Mouse (Mus musculus): ENCODE data around the gene Chrm4. TPM values are rescaled to one million over a fixed set of nuclear protein-coding genes. Genes with fewer than 3 reads are reported as not detected.

Chrm4 gene
- polyA plus RNA-seq, 1 experiment from 2014 or later: not detected

- 1% methylated on average over 39 of the region's 57 CpGs for WGBS
- no peaks in the 10 kb centered on the region for H3K27me3 ChIP-seq (ENCODE audit: insufficient read depth, low read length)
- peak overlapping the region; percentile 86 for H3K4me3 ChIP-seq (replicated peaks; ENCODE audit: low read depth, low read length)
- H3K27ac ChIP-seq: peak overlapping the region; percentile 78
- H3K4me1 ChIP-seq (replicated peaks; ENCODE audit: insufficient read depth, low read length): peaks cover 16% of the 10 kb centered on the region
- no peaks in the 10 kb centered on the region for H3K36me3 ChIP-seq (ENCODE audit: insufficient read depth, low read length)
- peak overlapping the region; percentile 92 for H3K4me2 ChIP-seq (ENCODE audit: low read length)
- ATAC-seq (replicated peaks; ENCODE audit: low FRiP score, low read depth) (peak; percentile 93), DNase-seq (ENCODE audit: low spot score) (peak; percentile 96)
- peak overlapping the region; percentile 92 for H3K9ac ChIP-seq (ENCODE audit: low read depth, low read length)
- no peaks in the 10 kb centered on the region for H3K9me3 ChIP-seq (replicated peaks; ENCODE audit: low read length)
- peak; percentile 83 for TF ChIP-seq CTCF (IDR thresholded peaks at IDR 0.05; ENCODE audit: low read depth)
Measured at GRCm38 (mm10) chr2:91963443-91963932, 36.4 kb downstream of the Chrm4 start.

GRCm38 (mm10) chr2:91964610-91965204 lies 37.7 kb downstream of the Chrm4 start:
- peak overlapping the region; percentile 65; the same call in 1 of the 2 replicates for H3K27ac ChIP-seq
- H3K4me3 ChIP-seq (replicated peaks; ENCODE audit: low read depth, low read length): peak overlapping the region; percentile 23
- no peaks in the 10 kb centered on the region for H3K36me3 ChIP-seq (ENCODE audit: insufficient read depth, low read length)
- no peak for DNase-seq (ENCODE audit: low spot score)
- no peak overlapping the region for H3K9ac ChIP-seq (ENCODE audit: low read depth, low read length)
- H3K4me2 ChIP-seq (ENCODE audit: low read length): peak overlapping the region; percentile 92
- H3K27me3 ChIP-seq (ENCODE audit: insufficient read depth, low read length): no peaks in the 10 kb centered on the region
- H3K9me3 ChIP-seq (replicated peaks; ENCODE audit: low read length): no peaks in the 10 kb centered on the region
- ATAC-seq (replicated peaks; ENCODE audit: low FRiP score, low read depth): no peak
- 66% methylated on average over 3 of the region's 3 CpGs for WGBS
- TF ChIP-seq CTCF (IDR thresholded peaks at IDR 0.05; ENCODE audit: low read depth): no peak
- H3K4me1 ChIP-seq (replicated peaks; ENCODE audit: insufficient read depth, low read length): peaks cover 13% of the 10 kb centered on the region

- H3K36me3 ChIP-seq (ENCODE audit: insufficient read depth, low read length): no peaks in the 10 kb centered on the region
- 14% methylated on average over 20 of the region's 20 CpGs for WGBS
- peak; percentile 71 for DNase-seq (ENCODE audit: low spot score)
Measured at GRCm38 (mm10) chr2:91965417-91965816, 38.4 kb downstream of the Chrm4 start.

GRCm38 (mm10) chr2:91966367-91966766 lies 39.3 kb downstream of the Chrm4 start:
- no peaks in the 10 kb centered on the region for H3K9me3 ChIP-seq (replicated peaks; ENCODE audit: low read length)
- DNase-seq (ENCODE audit: low spot score) (no peak), ATAC-seq (replicated peaks; ENCODE audit: low FRiP score, low read depth) (no peak)
- TF ChIP-seq CTCF (IDR thresholded peaks at IDR 0.05; ENCODE audit: low read depth): no peak
- no peak overlapping the region for H3K4me3 ChIP-seq (replicated peaks; ENCODE audit: low read depth, low read length)
- no peak overlapping the region for H3K9ac ChIP-seq (ENCODE audit: low read depth, low read length)
- no peaks in the 10 kb centered on the region for H3K27me3 ChIP-seq (ENCODE audit: insufficient read depth, low read length)
- peaks cover 20% of the 10 kb centered on the region for H3K4me1 ChIP-seq (replicated peaks; ENCODE audit: insufficient read depth, low read length)
- no peak overlapping the region for H3K4me2 ChIP-seq (ENCODE audit: low read length)
- 81% methylated on average over 5 of the region's 5 CpGs for WGBS
- no peaks in the 10 kb centered on the region for H3K36me3 ChIP-seq (ENCODE audit: insufficient read depth, low read length)
- H3K27ac ChIP-seq: no peak overlapping the region

More at GRCm38 (mm10) chr2:91965417-91965816, 38.4 kb downstream of the Chrm4 start:
- H3K27ac ChIP-seq: peak overlapping the region; percentile 65
- no peaks in the 10 kb centered on the region for H3K9me3 ChIP-seq (replicated peaks; ENCODE audit: low read length)
- no peak for ATAC-seq (replicated peaks; ENCODE audit: low FRiP score, low read depth)
- peak overlapping the region; percentile 43 for H3K9ac ChIP-seq (ENCODE audit: low read depth, low read length)
- H3K4me2 ChIP-seq (ENCODE audit: low read length): peak overlapping the region; percentile 92
- no peaks in the 10 kb centered on the region for H3K27me3 ChIP-seq (ENCODE audit: insufficient read depth, low read length)
- H3K4me1 ChIP-seq (replicated peaks; ENCODE audit: insufficient read depth, low read length): peaks cover 13% of the 10 kb centered on the region
- no peak for TF ChIP-seq CTCF (IDR thresholded peaks at IDR 0.05; ENCODE audit: low read depth)
- peak overlapping the region; percentile 23 for H3K4me3 ChIP-seq (replicated peaks; ENCODE audit: low read depth, low read length)

- no peaks in the 10 kb centered on the region for H3K9me3 ChIP-seq (replicated peaks; ENCODE audit: low read length)
- no peak for TF ChIP-seq CTCF (IDR thresholded peaks at IDR 0.05; ENCODE audit: low read depth)
- 42% methylated on average over 11 of the region's 11 CpGs for WGBS
- no peak overlapping the region for H3K9ac ChIP-seq (ENCODE audit: low read depth, low read length)
- H3K4me2 ChIP-seq (ENCODE audit: low read length): no peak overlapping the region
- no peak for ATAC-seq (replicated peaks; ENCODE audit: low FRiP score, low read depth)
- peak overlapping the region; percentile 78 for H3K27ac ChIP-seq
- no peaks in the 10 kb centered on the region for H3K27me3 ChIP-seq (ENCODE audit: insufficient read depth, low read length)
- H3K4me3 ChIP-seq (replicated peaks; ENCODE audit: low read depth, low read length): no peak overlapping the region
- DNase-seq (ENCODE audit: low spot score): peak; percentile 62
- no peaks in the 10 kb centered on the region for H3K36me3 ChIP-seq (ENCODE audit: insufficient read depth, low read length)
- H3K4me1 ChIP-seq (replicated peaks; ENCODE audit: insufficient read depth, low read length): peaks cover 11% of the 10 kb centered on the region; the same call in 1 of the 2 replicates
Measured at GRCm38 (mm10) chr2:91967962-91968361, 40.9 kb downstream of the Chrm4 start.

GRCm38 (mm10) chr2:91971231-91972097 lies 44.4 kb downstream of the Chrm4 start:
- no peak for TF ChIP-seq CTCF (IDR thresholded peaks at IDR 0.05; ENCODE audit: low read depth)
- H3K36me3 ChIP-seq (ENCODE audit: insufficient read depth, low read length): no peaks in the 10 kb centered on the region
- DNase-seq (ENCODE audit: low spot score): peak; percentile 61
- no peak for ATAC-seq (replicated peaks; ENCODE audit: low FRiP score, low read depth)
- peak overlapping the region; percentile 23 for H3K4me2 ChIP-seq (ENCODE audit: low read length)
- peaks cover 24% of the 10 kb centered on the region; the same call in 1 of the 2 replicates for H3K27me3 ChIP-seq (ENCODE audit: insufficient read depth, low read length)
- 23% methylated on average over 21 of the region's 21 CpGs for whole genome bisulfite sequencing
- H3K9ac ChIP-seq (ENCODE audit: low read depth, low read length): peak overlapping the region; percentile 29; the same call in 1 of the 2 replicates
- peak overlapping the region; percentile 86 for H3K27ac ChIP-seq
- peaks cover 24% of the 10 kb centered on the region for H3K4me1 ChIP-seq (replicated peaks; ENCODE audit: insufficient read depth, low read length)
- H3K4me3 ChIP-seq (replicated peaks; ENCODE audit: low read depth, low read length): no peak overlapping the region
- no peaks in the 10 kb centered on the region for H3K9me3 ChIP-seq (replicated peaks; ENCODE audit: low read length)

Measured in kidney, postnatal 0 days (tissue).